Mouse (Mus musculus): ENCODE measurements around the gene Zbtb7b. TPM values are rescaled to one million over a fixed set of nuclear protein-coding genes. Genes with fewer than 3 reads are reported as not detected.
A peak's percentile ranks its signal among the peaks of the same experiment; 100 is the strongest.

Gene Zbtb7b
- polyA plus RNA-seq, 1 experiment: 35.1 TPM

DNA sequence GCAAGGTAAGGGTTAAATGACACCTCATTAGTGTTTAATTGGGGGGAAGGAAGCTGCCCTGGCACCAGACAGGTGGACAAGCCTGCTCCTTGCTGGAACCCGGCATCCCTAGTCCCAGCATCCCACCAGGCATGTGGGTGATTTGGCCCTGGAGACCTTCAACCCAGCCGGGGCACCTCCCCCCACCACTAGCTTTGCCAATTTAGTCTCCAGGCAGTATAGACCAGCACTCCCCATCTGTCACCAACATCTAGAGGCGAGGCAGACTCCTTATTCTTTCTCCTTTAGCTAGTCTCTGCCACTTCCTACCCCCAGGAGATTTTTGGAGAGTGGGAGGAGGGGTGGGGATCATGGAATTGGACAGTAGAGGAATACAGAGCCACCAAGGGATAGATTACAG lies 64.2 kb downstream of the Zbtb7b start:
- no peak overlapping the region for H3K9ac ChIP-seq (ENCODE audit: low read depth, poor library complexity, severe bottlenecking)
- 0 out of 2 replicates have a peak, but pooled peaks cover 6% of the 10 kb centered on the region for H3K36me3 ChIP-seq (ENCODE audit: control insufficient read depth, insufficient read depth, low read length, poor library complexity, severe bottlenecking)
- TF ChIP-seq POLR2A (IDR thresholded peaks at IDR 0.05; ENCODE audit: insufficient read depth, low read length) (no peak), CTCF (IDR thresholded peaks at IDR 0.05; ENCODE audit: low read depth, low read length) (no peak), EP300 (IDR thresholded peaks at IDR 0.05; ENCODE audit: insufficient read depth, low read depth, low read length) (no peak)
- H3K4me3 ChIP-seq (ENCODE audit: low read depth, low read length): no peak overlapping the region
- no peaks in the 10 kb centered on the region for H3K9me3 ChIP-seq (replicated peaks; ENCODE audit: control insufficient read depth, insufficient read depth, low read length, poor library complexity, severe bottlenecking)
- H3K4me1 ChIP-seq (ENCODE audit: control insufficient read depth, insufficient read depth, low read length): peaks cover 14% of the 10 kb centered on the region
- H3K27me3 ChIP-seq (ENCODE audit: control insufficient read depth, insufficient read depth, low read length, poor library complexity, severe bottlenecking): no peaks in the 10 kb centered on the region
- H3K27ac ChIP-seq (ENCODE audit: insufficient read depth, low read length): no peak overlapping the region

DNA sequence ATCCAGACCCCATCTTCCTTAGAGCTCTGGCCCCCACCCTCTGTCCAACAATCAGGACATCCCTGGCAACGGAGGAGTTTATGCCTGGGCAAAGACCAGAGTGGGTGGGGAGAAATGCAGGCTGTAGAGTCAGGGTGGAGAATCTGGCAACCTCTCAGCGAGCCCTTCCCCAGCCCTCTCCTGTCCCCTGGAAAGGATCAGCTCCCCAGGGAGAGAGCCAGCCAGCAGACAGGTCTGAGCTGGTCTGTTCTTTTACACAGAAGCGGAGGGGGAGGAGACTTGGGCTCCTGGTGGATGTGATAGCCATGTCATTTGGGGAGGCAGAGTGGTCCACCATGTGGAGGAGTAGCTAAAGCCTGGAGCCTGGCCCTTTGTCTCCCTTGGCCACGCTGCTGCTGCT lies 66.0 kb downstream of the Zbtb7b start:
- Histone ChIP-seq H3K4me3 (ENCODE audit: low read depth, low read length) (no peak overlapping the region), H3K9me3 (replicated peaks; ENCODE audit: control insufficient read depth, insufficient read depth, low read length, poor library complexity, severe bottlenecking) (no peaks in the 10 kb centered on the region), H3K27ac (ENCODE audit: insufficient read depth, low read length) (peak overlapping the region; percentile 44), H3K36me3 (ENCODE audit: control insufficient read depth, insufficient read depth, low read length, poor library complexity, severe bottlenecking) (0 out of 2 replicates have a peak, but pooled peaks cover under 1% of the 10 kb centered on the region), H3K4me1 (ENCODE audit: control insufficient read depth, insufficient read depth, low read length) (peaks cover 14% of the 10 kb centered on the region), H3K9ac (ENCODE audit: low read depth, poor library complexity, severe bottlenecking) (peak overlapping the region; percentile 44; the same call in 1 of the 2 replicates), H3K27me3 (ENCODE audit: control insufficient read depth, insufficient read depth, low read length, poor library complexity, severe bottlenecking) (no peaks in the 10 kb centered on the region)
- TF ChIP-seq CTCF (IDR thresholded peaks at IDR 0.05; ENCODE audit: low read depth, low read length): no peak
- peak; percentile 75; the same call in 1 of the 2 replicates for TF ChIP-seq EP300 (IDR thresholded peaks at IDR 0.05; ENCODE audit: insufficient read depth, low read depth, low read length)
- TF ChIP-seq POLR2A (IDR thresholded peaks at IDR 0.05; ENCODE audit: insufficient read depth, low read length): peak; percentile 21

Other genes with a start within 250 kb of the Zbtb7b start
- gene Hcn3, start 234.6 kb downstream of the Zbtb7b start, polyA plus RNA-seq (2011; ENCODE audit: insufficient read depth, insufficient read length, low read depth, missing spikeins): 2.2 and 4.7 TPM in 2 replicates
- 79.4 and 82.9 TPM in 2 replicates for gene Clk2, start 230.0 kb downstream of the Zbtb7b start, polyA plus RNA-seq (2011; ENCODE audit: insufficient read depth, insufficient read length, low read depth, missing spikeins)
- gene Scamp3, start 217.3 kb downstream of the Zbtb7b start, polyA plus RNA-seq (2011; ENCODE audit: insufficient read depth, insufficient read length, low read depth, missing spikeins): 74.8 and 75.7 TPM in 2 replicates
- gene Fam189b, start 211.6 kb downstream of the Zbtb7b start, polyA plus RNA-seq (2011; ENCODE audit: insufficient read depth, insufficient read length, low read depth, missing spikeins): 21.7 and 25.7 TPM in 2 replicates
- gene Gba, start 191.8 kb downstream of the Zbtb7b start, polyA plus RNA-seq (2011; ENCODE audit: insufficient read depth, insufficient read length, low read depth, missing spikeins): 31.5 and 32.6 TPM in 2 replicates
- gene Thbs3, start 179.6 kb downstream of the Zbtb7b start, polyA plus RNA-seq (2011; ENCODE audit: insufficient read depth, insufficient read length, low read depth, missing spikeins): 8.1 and 10.4 TPM in 2 replicates
- 136 and 143 TPM in 2 replicates for gene Mtx1, start 167.7 kb downstream of the Zbtb7b start, polyA plus RNA-seq (2011; ENCODE audit: insufficient read depth, insufficient read length, low read depth, missing spikeins)
- gene Muc1, start 165.7 kb downstream of the Zbtb7b start, polyA plus RNA-seq (2011; ENCODE audit: insufficient read depth, insufficient read length, low read depth, missing spikeins): 1.5 and 1.6 TPM in 2 replicates
- gene Krtcap2, start 148.8 kb downstream of the Zbtb7b start, polyA plus RNA-seq (2011; ENCODE audit: insufficient read depth, insufficient read length, low read depth, missing spikeins): 163 and 164 TPM in 2 replicates
- gene Trim46, start 148.5 kb downstream of the Zbtb7b start, polyA plus RNA-seq (2011; ENCODE audit: insufficient read depth, insufficient read length, low read depth, missing spikeins): 5.7 and 7.1 TPM in 2 replicates
- 36.7 and 59.9 TPM in 2 replicates for gene Dpm3, start 135.4 kb downstream of the Zbtb7b start, polyA plus RNA-seq (2011; ENCODE audit: insufficient read depth, insufficient read length, low read depth, missing spikeins)
- 34.5 and 35.7 TPM in 2 replicates for gene Slc50a1, start 124.2 kb downstream of the Zbtb7b start, polyA plus RNA-seq (2011; ENCODE audit: insufficient read depth, insufficient read length, low read depth, missing spikeins)
- 8.3 and 11.0 TPM in 2 replicates for gene Efna1, start 113.6 kb downstream of the Zbtb7b start, polyA plus RNA-seq (2011; ENCODE audit: insufficient read depth, insufficient read length, low read depth, missing spikeins)
- gene Efna3, start 71.8 kb downstream of the Zbtb7b start, polyA plus RNA-seq (2011; ENCODE audit: insufficient read depth, insufficient read length, low read depth, missing spikeins): 17.2 and 18.9 TPM in 2 replicates
- gene Efna4, start 56.7 kb downstream of the Zbtb7b start, polyA plus RNA-seq (2011; ENCODE audit: insufficient read depth, insufficient read length, low read depth, missing spikeins): 14.6 and 16.7 TPM in 2 replicates
- gene Adam15, start 44.8 kb downstream of the Zbtb7b start, polyA plus RNA-seq (2011; ENCODE audit: insufficient read depth, insufficient read length, low read depth, missing spikeins): 25.2 TPM in 2 replicates
- 0.25 and 0.29 TPM in 2 replicates for gene Dcst2, start 32.8 kb downstream of the Zbtb7b start, polyA plus RNA-seq (2011; ENCODE audit: insufficient read depth, insufficient read length, low read depth, missing spikeins)
- not detected in 2 replicates for gene Dcst1, start 29.5 kb downstream of the Zbtb7b start, polyA plus RNA-seq (2011; ENCODE audit: insufficient read depth, insufficient read length, low read depth, missing spikeins)
- gene Lenep, start 8.0 kb upstream of the Zbtb7b start, polyA plus RNA-seq (2011; ENCODE audit: insufficient read depth, insufficient read length, low read depth, missing spikeins): not detected in 2 replicates
- 16.5 and 25.1 TPM in 2 replicates for gene Flad1, start 17.1 kb upstream of the Zbtb7b start, polyA plus RNA-seq (2011; ENCODE audit: insufficient read depth, insufficient read length, low read depth, missing spikeins)
- 290 and 304 TPM in 2 replicates for gene Cks1b, start 23.6 kb upstream of the Zbtb7b start, polyA plus RNA-seq (2011; ENCODE audit: insufficient read depth, insufficient read length, low read depth, missing spikeins)
- 87.4 and 88.9 TPM in 2 replicates for gene Shc1, start 23.7 kb upstream of the Zbtb7b start, polyA plus RNA-seq (2011; ENCODE audit: insufficient read depth, insufficient read length, low read depth, missing spikeins)
- gene Pygo2, start 35.4 kb upstream of the Zbtb7b start, polyA plus RNA-seq (2011; ENCODE audit: insufficient read depth, insufficient read length, low read depth, missing spikeins): 41.7 and 43.3 TPM in 2 replicates
- gene Pbxip1, start 41.9 kb upstream of the Zbtb7b start, polyA plus RNA-seq (2011; ENCODE audit: insufficient read depth, insufficient read length, low read depth, missing spikeins): 12.2 and 13.6 TPM in 2 replicates
- gene Pmvk, start 59.8 kb upstream of the Zbtb7b start, polyA plus RNA-seq (2011; ENCODE audit: insufficient read depth, insufficient read length, low read depth, missing spikeins): 48.3 and 51.9 TPM in 2 replicates
- 0.93 and 1.0 TPM in 2 replicates for gene Kcnn3, start 125.4 kb upstream of the Zbtb7b start, polyA plus RNA-seq (2011; ENCODE audit: insufficient read depth, insufficient read length, low read depth, missing spikeins)